Mouse (Mus musculus) heart, postnatal 0 days (tissue): Measurements from ENCODE around the gene Vamp5.

Source experiments
- CTCF ChIP-seq: IDR thresholded peaks from 2 replicates; pipeline ENCODE4 v1.5.1; 2016; ENCODE audit warnings: antibody characterized with exemption, control low read depth, low read depth
- EP300 ChIP-seq: IDR thresholded peaks from 2 replicates; pipeline ENCODE4 v1.6.1; 2016; ENCODE audit warnings: antibody characterized with exemption, low read depth

DNA sequence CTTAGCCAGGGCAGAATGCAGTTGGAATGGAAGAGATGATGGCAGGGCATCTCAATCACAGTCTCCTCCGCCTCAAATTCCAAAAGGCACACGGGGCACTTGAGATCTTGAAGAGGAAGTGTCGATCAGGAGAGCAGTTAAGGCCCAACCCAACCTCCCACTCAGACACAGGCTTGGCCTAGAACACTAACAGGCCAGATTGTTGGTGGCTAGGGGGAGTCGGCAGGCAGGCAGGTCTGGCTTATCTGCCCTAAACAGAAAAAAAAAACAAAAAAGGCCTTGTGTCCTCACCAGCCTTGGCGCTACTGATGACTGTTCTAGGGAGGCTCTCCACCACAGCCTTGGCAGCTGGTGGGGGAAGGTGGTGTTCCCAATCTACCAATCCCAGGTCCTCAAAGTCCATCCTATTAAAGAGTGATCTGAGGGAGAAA lies 19.1 kb downstream of the Vamp5 start:
- TF ChIP-seq CTCF (no peak), EP300 (no peak)
